Mouse (Mus musculus) cerebellum, adult 2 months (tissue): ENCODE data around the gene Srbd1.

Experiments
- CTCF ChIP-seq: fragments of 200-500 bp; IDR thresholded peaks from 2 replicates; pipeline ENCODE4 v1.5.1; 2011; ENCODE audit warnings: low read depth, mild to moderate bottlenecking, control low read depth, low read length, moderate library complexity, borderline replicate concordance; ENCODE audit not compliant: insufficient read depth
- POLR2A ChIP-seq: fragments of 200-500 bp; IDR thresholded peaks from 2 replicates; pipeline ENCODE4 v1.6.1; 2011; ENCODE audit warnings: low read length, control low read depth, borderline replicate concordance; ENCODE audit not compliant: insufficient read depth

GRCm38 (mm10) chr17:86035146-86035545 is 109.8 kb downstream of the Srbd1 start:
- no peak for TF ChIP-seq CTCF
- TF ChIP-seq POLR2A = no peak
